Mouse (Mus musculus): ENCODE measurements around the gene Ptch1. TPM values are rescaled to one million over a fixed set of nuclear protein-coding genes. Genes with fewer than 3 reads are reported as not detected.

The Ptch1 gene
- polyA plus RNA-seq, 1 experiment from 2014 or later = 15.8 TPM

DNA sequence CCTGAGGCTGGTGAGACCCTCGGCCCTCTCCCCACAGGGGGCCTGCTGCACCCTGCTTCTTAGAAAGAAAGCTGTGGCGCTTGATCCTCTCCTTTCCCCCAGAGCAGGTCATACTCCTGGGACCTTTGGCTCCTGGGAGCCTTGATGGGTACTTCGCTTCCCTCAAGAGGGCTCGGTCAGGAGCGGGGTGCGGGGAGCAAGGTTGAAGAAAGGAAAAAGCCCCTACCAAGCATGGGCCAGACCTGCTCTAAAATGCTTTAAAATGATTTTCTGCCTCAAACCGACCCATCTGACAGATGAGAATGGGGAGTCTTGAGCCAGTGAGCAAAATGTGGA lies 85.7 kb downstream of the Ptch1 start:
- H3K27me3 ChIP-seq (ENCODE audit: insufficient read depth, low read length) = no peaks in the 10 kb centered on the region
- peak; percentile 59 for ATAC-seq (ENCODE audit: low FRiP score, low TSS enrichment)
- peaks cover 19% of the 10 kb centered on the region for H3K4me1 ChIP-seq (ENCODE audit: insufficient read depth, low read length)
- H3K9ac ChIP-seq (replicated peaks; ENCODE audit: low read length) = 0 out of 2 replicates have a peak overlapping the region, but pooled peaks have one; percentile 0
- H3K36me3 ChIP-seq (ENCODE audit: insufficient read depth, low read length) = no peaks in the 10 kb centered on the region
- H3K4me3 ChIP-seq (ENCODE audit: low read length) = no peak overlapping the region
- H3K27ac ChIP-seq (ENCODE audit: low read length) = no peak overlapping the region
- no peaks in the 10 kb centered on the region for H3K9me3 ChIP-seq (ENCODE audit: low read length)
- H3K4me2 ChIP-seq (replicated peaks; ENCODE audit: low read depth, low read length) = 0 out of 2 replicates have a peak overlapping the region, but pooled peaks have one; percentile 37
- 64% methylated on average over 7 of the region's 7 CpGs for WGBS

DNA sequence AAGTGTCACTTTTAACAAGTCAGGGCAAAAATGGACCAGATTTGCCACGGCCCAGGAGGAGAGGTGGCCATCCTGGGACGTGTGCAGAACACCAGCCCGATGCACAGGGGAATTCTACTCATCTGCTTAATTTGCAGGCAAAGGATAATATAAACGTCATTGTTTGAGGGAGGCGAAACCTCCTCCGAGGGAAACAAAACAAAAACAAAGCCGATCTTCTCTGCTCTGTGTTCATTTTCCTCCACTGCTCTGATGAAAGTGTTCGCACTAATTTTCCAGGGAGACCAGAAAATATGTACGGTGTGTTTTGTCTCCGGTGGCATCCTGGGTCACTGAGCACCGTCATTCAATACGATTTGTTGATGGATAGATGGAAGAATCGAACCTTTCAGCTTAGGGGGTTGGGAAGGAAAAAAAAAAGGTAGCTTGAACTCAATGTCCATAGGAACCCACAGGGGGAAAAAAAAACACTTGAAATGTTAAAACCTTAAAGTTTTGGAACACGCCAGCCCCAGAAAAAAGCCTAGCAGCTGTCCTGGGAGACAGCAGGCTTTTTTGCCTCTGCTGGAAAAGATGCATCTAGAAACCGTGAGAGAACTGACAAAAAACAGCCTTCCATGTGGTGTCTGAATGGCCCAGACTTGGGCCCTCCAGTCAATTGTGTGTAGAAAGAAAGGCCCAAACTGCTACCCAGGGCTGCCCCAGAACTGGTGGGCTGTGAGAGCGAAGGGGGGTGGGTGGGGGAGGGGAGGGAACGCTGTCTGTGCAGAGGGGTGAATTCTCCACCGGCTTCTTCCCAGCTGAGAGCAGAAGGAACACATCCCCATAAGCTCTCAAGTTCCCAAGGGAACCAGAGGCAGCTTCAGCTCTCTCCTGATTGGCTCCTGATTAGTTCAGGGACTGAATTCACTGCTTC lies 86.3 kb downstream of the Ptch1 start:
- Histone ChIP-seq H3K36me3 (ENCODE audit: insufficient read depth, low read length) (no peaks in the 10 kb centered on the region), H3K9ac (replicated peaks; ENCODE audit: low read length) (0 out of 2 replicates have a peak overlapping the region, but pooled peaks have one; percentile 0), H3K27ac (ENCODE audit: low read length) (no peak overlapping the region), H3K4me2 (replicated peaks; ENCODE audit: low read depth, low read length) (peak overlapping the region; percentile 37), H3K27me3 (ENCODE audit: insufficient read depth, low read length) (no peaks in the 10 kb centered on the region), H3K4me3 (ENCODE audit: low read length) (0 out of 2 replicates have a peak overlapping the region, but pooled peaks have one; percentile 3), H3K9me3 (ENCODE audit: low read length) (no peaks in the 10 kb centered on the region), H3K4me1 (ENCODE audit: insufficient read depth, low read length) (peaks cover 19% of the 10 kb centered on the region)
- WGBS = 17% methylated on average over 18 of the region's 18 CpGs
- ATAC-seq (ENCODE audit: low FRiP score, low TSS enrichment) = peak; percentile 46

DNA sequence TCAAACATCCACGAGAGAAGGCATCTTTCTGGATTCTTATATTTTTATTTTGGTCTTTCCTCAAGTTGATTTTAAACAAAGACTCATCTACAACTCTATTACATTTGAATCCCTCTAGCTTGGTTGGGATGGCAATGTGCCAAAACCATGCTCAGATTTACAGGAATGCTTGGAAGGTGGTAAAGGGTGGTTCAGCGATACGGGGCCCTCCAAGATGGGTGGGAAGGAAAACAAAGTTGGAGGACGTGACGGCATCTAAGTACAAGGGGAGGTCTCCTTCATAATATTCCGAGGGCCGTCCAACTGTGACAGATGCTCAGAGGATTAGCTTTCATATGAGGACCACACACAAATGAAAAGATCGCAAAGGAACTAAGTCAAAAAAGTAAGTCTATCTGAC lies 98.0 kb downstream of the Ptch1 start:
- WGBS = 45% methylated on average over 8 of the region's 8 CpGs
- no peak overlapping the region for H3K27ac ChIP-seq (ENCODE audit: low read length)
- H3K9me3 ChIP-seq (ENCODE audit: low read length) = no peaks in the 10 kb centered on the region; the same call in 1 of the 2 replicates

More for the DNA sequence above, 98.0 kb downstream of the Ptch1 start:
- no peaks in the 10 kb centered on the region for H3K4me1 ChIP-seq (ENCODE audit: insufficient read depth, low read length)
- H3K4me3 ChIP-seq (ENCODE audit: low read length) = no peak overlapping the region
- no peak for ATAC-seq (ENCODE audit: low FRiP score, low TSS enrichment)
- H3K9ac ChIP-seq (replicated peaks; ENCODE audit: low read length) = no peak overlapping the region
- no peak overlapping the region for H3K4me2 ChIP-seq (replicated peaks; ENCODE audit: low read depth, low read length)
- no peaks in the 10 kb centered on the region for H3K36me3 ChIP-seq (ENCODE audit: insufficient read depth, low read length)
- no peaks in the 10 kb centered on the region for H3K27me3 ChIP-seq (ENCODE audit: insufficient read depth, low read length)

Other genes with a start within 250 kb of the Ptch1 start
- gene Fancc, start 76.3 kb downstream of the Ptch1 start, polyA plus RNA-seq (2015; fragmentation: Nextera tagmentation; extraction: Ambion mirVana) = 22.2 and 24.5 TPM in 2 replicates
- gene Ercc6l2, start 241.6 kb upstream of the Ptch1 start, polyA plus RNA-seq (2015; fragmentation: Nextera tagmentation; extraction: Ambion mirVana) = 22.0 and 26.5 TPM in 2 replicates